Mouse (Mus musculus): ENCODE data around the gene Snu13.

- no peak for TF ChIP-seq CTCF (IDR thresholded peaks at IDR 0.05; ENCODE audit: low read depth)
- TF ChIP-seq EP300 (IDR thresholded peaks at IDR 0.05; ENCODE audit: low read depth) = no peak
Measured at GRCm38 (mm10) chr15:82022535-82023088, 24.8 kb downstream of the Snu13 start.
